Mouse (Mus musculus): ENCODE results near the gene Tecrl.

Tecrl gene

GRCm38 (mm10) chr5:83354846-83355561, at the start of gene Tecrl:
Gene Tecrl (minus strand): TSS chr5:83355195.
- DNase-seq (ENCODE audit: low spot score in 2 of 2), result no peak

GRCm38 (mm10) chr5:83385021-83385420, 30.0 kb upstream of the Tecrl start:
- DNase-seq (ENCODE audit: low spot score in 2 of 2), result no peak

- no peak for DNase-seq (ENCODE audit: low spot score in 2 of 2)
These were observed 3.4 kb downstream of the Tecrl start for GRCm38 (mm10) chr5:83351615-83352014.

GRCm38 (mm10) chr5:83339144-83339543, 15.9 kb downstream of the Tecrl start:
- no peak for DNase-seq (ENCODE audit: low spot score in 2 of 2)

- DNase-seq (ENCODE audit: low spot score in 2 of 2), result no peak
These were observed 87.7 kb downstream of the Tecrl start for GRCm38 (mm10) chr5:83267148-83267776.

- DNase-seq (ENCODE audit: low spot score in 2 of 2), result no peak
These were observed 94.9 kb downstream of the Tecrl start for GRCm38 (mm10) chr5:83260059-83260458.

- DNase-seq (ENCODE audit: low spot score in 2 of 2), result no peak
These were observed 100.9 kb downstream of the Tecrl start for GRCm38 (mm10) chr5:83254141-83254540.

GRCm38 (mm10) chr5:83238848-83239452, 116.0 kb downstream of the Tecrl start:
- no peak for DNase-seq (ENCODE audit: low spot score in 2 of 2)

Data from spleen, postnatal 10 days (tissue).